Mouse (Mus musculus): Measurements from ENCODE around the gene Fastkd5.

- TF ChIP-seq EP300 (IDR thresholded peaks at IDR 0.05; ENCODE audit: low read depth) (no peak), CTCF (IDR thresholded peaks at IDR 0.05; ENCODE audit: low read depth) (no peak)
Observed at GRCm38 (mm10) chr2:130589157-130589556, 40.7 kb downstream of the Fastkd5 start.
